Comparison of ENCODE assay signal across 13 mouse cellular contexts in the genomic region with DNA sequence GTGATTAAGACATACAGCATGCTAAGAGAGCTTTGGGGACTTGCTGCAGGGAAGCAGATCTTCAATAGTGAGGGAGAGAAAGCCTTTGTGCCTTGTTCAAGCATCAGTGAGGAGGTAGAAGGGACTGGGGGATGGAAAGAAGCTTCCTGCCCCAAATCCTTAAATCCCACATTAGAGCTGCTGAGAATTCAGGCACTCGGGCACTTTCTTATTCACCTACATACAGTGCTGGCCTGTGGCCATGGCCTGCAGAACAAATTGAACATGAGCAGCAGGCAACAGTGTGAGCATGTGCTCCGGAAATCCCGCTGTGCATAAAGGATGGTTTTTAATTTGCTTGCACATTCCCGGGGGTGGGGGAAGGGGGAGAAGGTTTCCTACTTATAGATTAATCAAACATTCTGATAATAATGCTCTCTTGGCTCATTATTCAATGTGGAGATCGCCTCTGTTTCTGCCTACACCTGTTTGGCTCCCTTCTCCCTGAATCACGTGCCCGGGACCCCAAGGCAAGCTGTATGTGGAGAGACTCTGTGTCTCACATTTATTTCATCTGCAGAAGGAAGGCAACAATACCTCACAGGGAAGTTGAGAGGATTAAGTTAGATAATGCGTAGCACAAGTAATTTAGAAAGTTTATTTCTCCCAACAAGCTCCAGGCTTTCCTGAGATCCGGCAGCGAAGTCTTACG.
DNase-seq lines count a peak whose midpoint lies in the region; ATAC-seq lines count a peak whose summit lies in the region.
"Had no signal": no experiment of that assay in that cellular context is flagged by ENCODE, and none has a peak within 500 bp of the region (broad histone marks: within the 10 kb centered on the region; RNA-seq: fewer than 3 reads in every experiment).

No protein-coding gene starts in this region.

- no peaks in the 10 kb centered on the region for H3K9me3 ChIP-seq in neural tube, embryonic 13.5 days
- no peaks in the 10 kb centered on the region for H3K9me3 ChIP-seq in hindbrain, embryonic 14.5 days (ENCODE audit: control insufficient read depth, low read length)
- H3K9me3 ChIP-seq: liver, embryonic 13.5 days; stomach, embryonic 15.5 days had no signal

- peak; percentile 66; the same call in 1 of the 2 replicates for ATAC-seq in neural tube, embryonic 13.5 days (ENCODE audit: low read depth)
- peak; percentile 80 for ATAC-seq in hindbrain, embryonic 14.5 days (ENCODE audit: low FRiP score)
- ATAC-seq: intestine, embryonic 16.5 days had no signal

- H3K4me1 ChIP-seq in neural tube, embryonic 13.5 days (replicated peaks): peaks cover 27% of the 10 kb centered on the region
- peaks cover 21% of the 10 kb centered on the region for H3K4me1 ChIP-seq in hindbrain, embryonic 14.5 days (replicated peaks; ENCODE audit: control insufficient read depth, insufficient read depth, low read length)
- H3K4me1 ChIP-seq: liver, embryonic 13.5 days; stomach, embryonic 15.5 days had no signal

- 67% methylated on average over 11 of the region's 11 CpGs for WGBS in neural tube, embryonic 13.5 days
- 55% methylated on average over 11 of the region's 11 CpGs for WGBS in hindbrain, embryonic 14.5 days

- no peak overlapping the region for H3K4me2 ChIP-seq in neural tube, embryonic 13.5 days
- H3K4me2 ChIP-seq in hindbrain, embryonic 14.5 days (replicated peaks): no peak overlapping the region
- H3K4me2 ChIP-seq: liver, embryonic 13.5 days; stomach, embryonic 15.5 days had no signal

- no peak overlapping the region for H3K4me3 ChIP-seq in neural tube, embryonic 13.5 days
- no peak overlapping the region for H3K4me3 ChIP-seq in hindbrain, embryonic 14.5 days (replicated peaks; ENCODE audit: low read length)
- H3K4me3 ChIP-seq: liver, embryonic 13.5 days; stomach, embryonic 15.5 days had no signal

- no peaks in the 10 kb centered on the region for H3K36me3 ChIP-seq in neural tube, embryonic 13.5 days
- no peaks in the 10 kb centered on the region for H3K36me3 ChIP-seq in hindbrain, embryonic 14.5 days (replicated peaks; ENCODE audit: control insufficient read depth, insufficient read depth)
- H3K36me3 ChIP-seq: liver, embryonic 13.5 days; stomach, embryonic 15.5 days had no signal

- peak overlapping the region; percentile 34 for H3K27ac ChIP-seq in neural tube, embryonic 13.5 days (replicated peaks)
- peak overlapping the region; percentile 56 for H3K27ac ChIP-seq in hindbrain, embryonic 14.5 days
- H3K27ac ChIP-seq: liver, embryonic 13.5 days; stomach, embryonic 15.5 days had no signal

- no peaks in the 10 kb centered on the region for H3K27me3 ChIP-seq in neural tube, embryonic 13.5 days
- no peaks in the 10 kb centered on the region for H3K27me3 ChIP-seq in hindbrain, embryonic 14.5 days (ENCODE audit: control insufficient read depth, insufficient read depth, low read length)
- H3K27me3 ChIP-seq: liver, embryonic 13.5 days; stomach, embryonic 15.5 days had no signal

- H3K9ac ChIP-seq in neural tube, embryonic 13.5 days: no peak overlapping the region
- no peak overlapping the region for H3K9ac ChIP-seq in hindbrain, embryonic 14.5 days
- H3K9ac ChIP-seq: liver, embryonic 13.5 days; stomach, embryonic 15.5 days had no signal

- no peak for DNase-seq in neural tube, embryonic 10.5 days (ENCODE audit: extremely low spot score, low spot score)
- peak; percentile 34 for DNase-seq in cerebellum, adult 9-11 months
- peak; percentile 52 for DNase-seq in hindbrain, embryonic 14.5 days (ENCODE audit: low spot score)
- no peak for DNase-seq in kidney, adult 18-20 months
- no peak for DNase-seq in lung, postnatal 14 days
- no peak for DNase-seq in layer of hippocampus, adult 11-12 months (ENCODE audit: low spot score)
- DNase-seq: gastrocnemius, postnatal 36 days; liver, embryonic 13.5 days; lung, postnatal 10 days; thymus, postnatal 25 days had no signal

Comparison
In these comparisons a context has a peak if more than half of its experiments do, and no peak if none do; other contexts are left out.
1. DNase-seq: peak in cerebellum, adult 9-11 months (single experiment) and hindbrain, embryonic 14.5 days (single experiment); none in neural tube, embryonic 10.5 days (single experiment), kidney, adult 18-20 months (single experiment), lung, postnatal 14 days (single experiment) and layer of hippocampus, adult 11-12 months (single experiment).